Mouse (Mus musculus): Measurements from ENCODE around the gene Olfr764-ps1. TPM values are rescaled to one million over a fixed set of nuclear protein-coding genes. Genes with fewer than 3 reads are reported as not detected.

Olfr764-ps1 gene
- polyA plus RNA-seq, 1 experiment from 2014 or later: not detected

Other genes with a start within 250 kb of the Olfr764-ps1 start
- gene Mmp19, start 249.0 kb downstream of the Olfr764-ps1 start, polyA plus RNA-seq (2014; fragmentation: Nextera tagmentation; extraction: Ambion mirVana): 0.35 and 0.55 TPM in 2 replicates
- gene Dnajc14, start 235.8 kb downstream of the Olfr764-ps1 start, polyA plus RNA-seq (2014; fragmentation: Nextera tagmentation; extraction: Ambion mirVana): 33.3 and 37.8 TPM in 2 replicates
- gene Tmem198b, start 235.5 kb downstream of the Olfr764-ps1 start, polyA plus RNA-seq (2014; fragmentation: Nextera tagmentation; extraction: Ambion mirVana): 18.9 and 22.2 TPM in 2 replicates
- 285 and 295 TPM in 2 replicates for gene Sarnp, start 222.6 kb downstream of the Olfr764-ps1 start, polyA plus RNA-seq (2014; fragmentation: Nextera tagmentation; extraction: Ambion mirVana)
- 51.8 and 54.5 TPM in 2 replicates for gene Ormdl2, start 218.3 kb downstream of the Olfr764-ps1 start, polyA plus RNA-seq (2014; fragmentation: Nextera tagmentation; extraction: Ambion mirVana)
- 17.5 and 18.1 TPM in 2 replicates for gene Gdf11, start 148.2 kb downstream of the Olfr764-ps1 start, polyA plus RNA-seq (2014; fragmentation: Nextera tagmentation; extraction: Ambion mirVana)
- gene Cd63, start 138.9 kb downstream of the Olfr764-ps1 start, polyA plus RNA-seq (2014; fragmentation: Nextera tagmentation; extraction: Ambion mirVana): 425 and 427 TPM in 2 replicates
- gene Rdh5, start 117.0 kb downstream of the Olfr764-ps1 start, polyA plus RNA-seq (2014; fragmentation: Nextera tagmentation; extraction: Ambion mirVana): 7.7 and 7.8 TPM in 2 replicates
- gene Bloc1s1, start 115.9 kb downstream of the Olfr764-ps1 start, polyA plus RNA-seq (2014; fragmentation: Nextera tagmentation; extraction: Ambion mirVana): 203 and 211 TPM in 2 replicates
- 0.10 and 0.12 TPM in 2 replicates for gene Itga7, start 106.1 kb downstream of the Olfr764-ps1 start, polyA plus RNA-seq (2014; fragmentation: Nextera tagmentation; extraction: Ambion mirVana)
- gene Mettl7b, start 78.9 kb downstream of the Olfr764-ps1 start, polyA plus RNA-seq (2014; fragmentation: Nextera tagmentation; extraction: Ambion mirVana): not detected in 2 replicates
- not detected in 2 replicates for gene Olfr9, start 50.5 kb downstream of the Olfr764-ps1 start, polyA plus RNA-seq (2014; fragmentation: Nextera tagmentation; extraction: Ambion mirVana)
- not detected in 2 replicates for gene Olfr763, start 29.1 kb downstream of the Olfr764-ps1 start, polyA plus RNA-seq (2014; fragmentation: Nextera tagmentation; extraction: Ambion mirVana)
- not detected in 2 replicates for gene Olfr765, start 10.1 kb upstream of the Olfr764-ps1 start, polyA plus RNA-seq (2014; fragmentation: Nextera tagmentation; extraction: Ambion mirVana)
- not detected in 2 replicates for gene Olfr766-ps1, start 29.1 kb upstream of the Olfr764-ps1 start, polyA plus RNA-seq (2014; fragmentation: Nextera tagmentation; extraction: Ambion mirVana)
- not detected in 2 replicates for gene Olfr767, start 43.0 kb upstream of the Olfr764-ps1 start, polyA plus RNA-seq (2014; fragmentation: Nextera tagmentation; extraction: Ambion mirVana)
- gene Olfr768, start 59.5 kb upstream of the Olfr764-ps1 start, polyA plus RNA-seq (2014; fragmentation: Nextera tagmentation; extraction: Ambion mirVana): not detected in 2 replicates
- gene Olfr769, start 78.0 kb upstream of the Olfr764-ps1 start, polyA plus RNA-seq (2014; fragmentation: Nextera tagmentation; extraction: Ambion mirVana): not detected in 2 replicates
- not detected in 2 replicates for gene Olfr770, start 99.1 kb upstream of the Olfr764-ps1 start, polyA plus RNA-seq (2014; fragmentation: Nextera tagmentation; extraction: Ambion mirVana)
- gene Olfr771, start 124.9 kb upstream of the Olfr764-ps1 start, polyA plus RNA-seq (2014; fragmentation: Nextera tagmentation; extraction: Ambion mirVana): not detected in 2 replicates
- gene Olfr772, start 138.0 kb upstream of the Olfr764-ps1 start, polyA plus RNA-seq (2014; fragmentation: Nextera tagmentation; extraction: Ambion mirVana): not detected in 2 replicates
- not detected in 2 replicates for gene Olfr773, start 147.5 kb upstream of the Olfr764-ps1 start, polyA plus RNA-seq (2014; fragmentation: Nextera tagmentation; extraction: Ambion mirVana)
- gene Olfr774, start 196.3 kb upstream of the Olfr764-ps1 start, polyA plus RNA-seq (2014; fragmentation: Nextera tagmentation; extraction: Ambion mirVana): not detected in 2 replicates
- not detected in 2 replicates for gene Olfr775, start 208.5 kb upstream of the Olfr764-ps1 start, polyA plus RNA-seq (2014; fragmentation: Nextera tagmentation; extraction: Ambion mirVana)
- not detected in 2 replicates for gene Olfr776, start 219.2 kb upstream of the Olfr764-ps1 start, polyA plus RNA-seq (2014; fragmentation: Nextera tagmentation; extraction: Ambion mirVana)
- not detected in 2 replicates for gene Olfr777, start 231.6 kb upstream of the Olfr764-ps1 start, polyA plus RNA-seq (2014; fragmentation: Nextera tagmentation; extraction: Ambion mirVana)

Data from limb, embryonic 11.5 days (tissue).